Mouse (Mus musculus) left cerebral cortex, postnatal 14 days (tissue): ENCODE data around the gene Fyn. TPM values are rescaled to one million over a fixed set of nuclear protein-coding genes. Genes with fewer than 3 reads are reported as not detected.
A peak's percentile ranks its signal among the peaks of the same experiment; 100 is the strongest.

Experiments
- DNase-seq, 2 experiments: peaks; one replicate each; pipeline ENCODE4 v3.0.0; 2021 to 2022; ENCODE audit warnings: low spot score in 2 of 2, mixed read lengths in 1 of 2
- intact Hi-C: fragments of 180-260 bp; cut with DNase I; formaldehyde crosslinking; loops from one replicate; pipeline ENCODE4 v1.15.1; 2025
- total RNA-seq, 2 experiments: library from RNA; stranded (reverse); gene quantifications; 2 replicates each; pipeline ENCODE4 v1.2.3; 2021

The Fyn gene
- total RNA-seq, 2 experiments from 2014 or later: 163 to 176 TPM

DNA sequence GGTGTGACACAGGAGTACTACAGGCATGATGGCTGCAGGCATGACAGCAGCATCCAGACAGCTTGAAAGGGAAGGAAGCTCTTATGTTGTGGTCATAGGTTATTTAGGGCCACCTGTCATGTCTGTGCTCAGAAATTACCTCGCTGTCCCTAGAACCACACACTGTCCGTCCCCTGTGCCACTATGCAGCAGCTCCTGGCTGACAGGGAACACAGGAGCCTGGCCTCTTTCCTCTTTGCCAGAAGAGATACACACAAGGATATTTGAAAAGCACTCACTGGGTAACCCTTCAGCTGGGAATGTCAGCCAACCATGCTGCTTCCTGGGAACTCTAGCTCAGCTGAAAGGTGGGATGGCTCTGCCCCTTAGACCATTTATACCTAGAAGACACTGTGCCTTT, 62.6 kb downstream of the Fyn start:
- intact Hi-C loops: no loop called here
- DNase-seq: no peak

- intact Hi-C loops: no loop called here
- no peak for DNase-seq
Observed at GRCm38 (mm10) chr10:39432648-39433568, 64.3 kb downstream of the Fyn start.

DNA sequence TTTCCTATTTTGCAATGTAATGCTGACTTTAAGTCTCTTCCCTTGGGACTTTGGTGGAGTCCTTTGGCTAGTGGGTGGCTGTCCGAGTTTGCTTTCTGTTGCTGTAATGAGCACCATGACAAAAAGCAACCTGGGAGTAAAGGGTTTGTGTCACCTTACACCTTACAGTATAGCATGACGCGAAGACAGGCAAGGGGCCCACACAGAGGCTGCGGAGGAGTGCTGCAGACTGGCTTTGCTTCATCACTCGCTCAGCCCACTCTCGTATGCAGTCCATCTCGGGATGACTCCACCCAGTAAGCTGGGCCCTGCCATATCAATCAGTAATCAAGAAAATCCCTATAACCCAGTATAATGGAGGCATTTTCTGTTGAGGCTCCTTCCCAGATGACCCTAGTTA, 65.2 kb downstream of the Fyn start:
- intact Hi-C loops: no loop called here
- DNase-seq: no peak

DNA sequence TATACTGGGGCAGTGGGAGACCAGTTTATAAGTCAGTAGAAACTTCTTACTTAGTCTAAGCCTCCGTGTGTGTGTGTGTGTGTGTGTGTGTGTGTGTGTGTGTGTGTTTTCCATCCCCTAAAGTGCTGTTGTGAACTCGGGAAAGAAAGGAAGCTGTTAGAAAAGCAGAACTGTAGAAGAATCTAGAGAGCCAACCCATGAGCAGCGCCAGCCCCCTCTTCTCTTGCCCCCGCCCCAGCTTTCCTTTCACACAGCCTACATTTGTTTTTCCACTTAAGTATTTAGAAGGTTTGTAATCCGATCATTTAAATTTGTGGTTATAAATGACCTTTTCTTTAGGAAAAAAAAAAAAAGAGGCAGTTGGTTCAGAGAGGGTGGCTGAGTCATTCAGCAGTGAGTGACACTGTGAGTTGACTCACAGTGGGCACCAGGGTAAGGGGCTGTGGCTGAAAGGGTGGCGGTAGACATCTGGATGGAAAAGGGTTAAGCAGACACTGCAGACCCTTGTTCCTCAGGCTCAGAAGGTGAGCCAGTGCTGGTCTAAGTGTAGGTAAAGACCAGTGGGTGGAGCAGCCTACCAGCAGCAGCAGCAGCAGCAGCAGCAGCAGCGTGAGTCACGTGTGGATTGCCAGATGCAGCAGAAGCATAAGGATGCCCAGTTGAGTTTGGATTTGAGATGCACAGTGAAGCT, 66.2 kb downstream of the Fyn start:
- intact Hi-C loops: no loop called here
- DNase-seq: no peak

GRCm38 (mm10) chr10:39438905-39439304, 70.2 kb downstream of the Fyn start:
- intact Hi-C loops: no loop called here
- no peak for DNase-seq

- no peak for DNase-seq
- intact Hi-C loops: no loop called here
Observed at GRCm38 (mm10) chr10:39440506-39440905, 71.9 kb downstream of the Fyn start.

DNA sequence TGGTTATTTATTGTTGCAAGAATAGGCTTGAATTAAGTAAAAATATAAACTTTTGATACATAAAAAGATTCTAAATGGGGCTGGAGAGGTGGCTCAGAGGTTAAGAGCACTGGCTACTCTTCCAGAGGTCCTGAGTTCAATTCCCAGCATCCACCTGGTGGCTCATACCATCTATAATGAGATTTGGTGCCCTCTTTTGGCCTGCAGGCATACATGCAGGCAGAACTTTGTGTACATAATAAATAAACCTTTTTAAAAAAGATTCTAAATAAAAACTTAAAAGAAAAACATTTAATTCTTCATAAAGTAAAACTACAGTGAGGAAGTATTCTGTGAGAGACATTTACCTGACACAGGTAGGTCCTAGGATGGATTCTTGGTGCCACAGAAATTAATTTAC, 73.0 kb downstream of the Fyn start:
- DNase-seq: no peak
- intact Hi-C loops: no loop called here

DNA sequence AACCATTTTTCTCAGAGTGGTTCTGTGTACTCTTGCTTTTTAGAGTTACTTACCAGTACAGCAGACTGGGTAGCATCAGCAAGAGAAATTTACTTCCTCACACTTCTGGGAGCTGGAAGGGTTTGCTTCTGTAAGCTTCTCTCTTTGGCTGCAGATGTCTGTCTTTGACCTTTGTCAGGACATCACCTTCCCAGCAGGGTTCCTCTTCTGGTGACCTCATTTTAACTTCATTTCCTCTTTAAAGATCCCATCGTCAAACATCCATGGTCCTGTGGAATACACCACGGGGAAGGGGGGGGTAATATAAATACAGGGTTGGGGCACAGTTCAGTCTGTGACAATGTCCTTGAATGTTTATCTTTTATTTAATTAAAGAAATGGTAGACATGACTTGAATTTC, 74.5 kb downstream of the Fyn start:
- no peak for DNase-seq
- intact Hi-C loops: no loop called here

GRCm38 (mm10) chr10:39443947-39444346, 75.3 kb downstream of the Fyn start:
- DNase-seq: no peak
- intact Hi-C loops: no loop called here

DNA sequence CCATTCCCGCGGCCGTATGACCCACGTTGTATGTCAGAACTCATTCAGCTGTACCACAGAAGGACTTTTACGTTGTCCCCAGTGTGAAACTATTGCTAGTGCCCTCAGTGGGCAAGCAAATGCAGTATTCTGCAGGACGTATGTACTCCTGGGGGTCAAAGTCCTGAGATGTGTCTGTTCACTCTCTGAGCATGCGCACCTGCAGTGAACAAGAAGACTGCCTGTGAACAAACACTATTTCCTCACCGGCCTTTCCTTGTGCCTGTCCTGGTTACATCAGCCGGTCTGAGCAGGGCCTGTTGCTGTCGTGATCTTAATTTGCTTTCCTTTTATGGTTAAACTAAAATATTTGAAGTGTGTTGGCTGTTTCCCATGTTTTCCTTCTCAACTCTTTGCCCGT, 77.2 kb downstream of the Fyn start:
- intact Hi-C loops: no loop called here
- no peak for DNase-seq

DNA sequence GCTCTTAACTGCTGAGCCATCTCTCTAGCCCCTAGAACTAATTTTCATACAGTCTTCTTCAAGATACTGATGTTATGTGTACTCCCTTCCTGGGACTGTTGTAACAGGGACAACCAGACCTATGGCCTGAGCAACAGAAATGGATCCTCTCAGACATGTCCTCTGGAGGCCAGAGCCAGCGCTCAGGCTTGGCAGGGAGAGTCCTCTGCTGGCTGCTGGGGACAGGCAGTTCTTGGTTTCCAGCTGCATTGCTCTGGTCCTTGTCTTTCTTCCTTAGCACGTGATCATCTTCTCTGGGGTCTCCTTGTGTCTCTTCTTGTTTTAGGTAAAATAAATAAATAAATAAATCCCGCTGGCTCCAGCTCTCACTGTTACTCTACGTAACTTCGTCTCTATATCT, 78.1 kb downstream of the Fyn start:
- intact Hi-C loops: no loop called here
- no peak for DNase-seq

GRCm38 (mm10) chr10:39449179-39449578, 80.5 kb downstream of the Fyn start:
- intact Hi-C loops: no loop called here
- no peak for DNase-seq

- intact Hi-C loops: no loop called here
Observed at GRCm38 (mm10) chr10:39450356-39450755, 81.7 kb downstream of the Fyn start.

GRCm38 (mm10) chr10:39451065-39451464, 82.4 kb downstream of the Fyn start:
- DNase-seq: no peak
- intact Hi-C loops: no loop called here

More at GRCm38 (mm10) chr10:39450356-39450755, 81.7 kb downstream of the Fyn start:
- DNase-seq: no peak

GRCm38 (mm10) chr10:39451918-39452624, 83.4 kb downstream of the Fyn start:
- no peak for DNase-seq
- intact Hi-C loops: no loop called here

DNA sequence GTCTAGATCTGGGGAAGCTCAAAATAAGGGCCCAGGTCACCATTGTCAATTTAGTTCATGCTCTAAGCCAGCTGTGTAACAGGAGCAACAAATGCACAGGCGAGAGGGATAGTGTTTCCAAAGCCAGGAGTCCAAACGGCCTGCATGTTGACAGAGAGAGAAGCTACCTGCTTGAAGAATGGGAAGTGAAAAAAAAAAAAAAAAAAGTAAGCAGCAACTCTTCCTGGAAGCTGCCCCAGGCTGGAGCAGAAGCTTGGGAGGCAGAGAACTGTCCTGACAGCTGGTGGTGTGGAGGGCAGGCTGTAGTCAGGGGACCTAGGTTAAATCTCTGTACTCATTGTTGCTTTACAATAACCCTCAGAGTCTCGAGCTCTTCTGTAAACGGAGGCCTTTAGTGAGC, 86.7 kb downstream of the Fyn start:
- intact Hi-C loops: no loop called here

GRCm38 (mm10) chr10:39455857-39456620, 87.4 kb downstream of the Fyn start:
- DNase-seq: no peak
- intact Hi-C loops: no loop called here

More for the DNA sequence above, 86.7 kb downstream of the Fyn start:
- no peak for DNase-seq

DNA sequence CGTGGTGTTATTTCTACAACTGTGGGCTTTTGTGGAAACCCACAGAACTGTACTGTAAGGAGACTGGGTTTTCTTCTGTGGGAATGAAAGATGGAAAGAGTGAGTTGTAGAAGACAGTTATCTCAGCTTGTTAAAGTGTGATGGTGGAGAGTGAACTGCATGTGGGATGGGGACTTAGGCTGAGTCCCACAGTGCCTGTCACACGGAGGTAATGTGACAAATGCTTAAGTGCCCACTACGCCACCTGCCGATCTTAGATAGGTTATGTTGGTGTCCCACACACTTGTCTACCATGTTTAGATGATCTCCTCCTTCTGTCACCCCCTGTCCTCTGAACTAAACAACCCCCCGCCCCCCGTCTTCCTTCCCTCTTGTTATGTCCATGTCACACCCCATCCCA, 88.1 kb downstream of the Fyn start:
- intact Hi-C loops: no loop called here
- no peak for DNase-seq

GRCm38 (mm10) chr10:39457281-39457680, 88.6 kb downstream of the Fyn start:
- intact Hi-C loops: no loop called here
- peak in 1 of 2 experiments; percentile 34 for DNase-seq
